Mouse (Mus musculus): ENCODE measurements at regions not wholly inside any gene's neighbourhood (a gene's known extent, or its start where the extent isn't known, plus 50 kb on each side); places are given as distances from the start of the nearest gene placed in this dataset.

GRCm38 (mm10) chr11:71855058-71855457, 105.3 kb downstream of the Wscd1 start:
- no peak for TF ChIP-seq HCFC1 (IDR thresholded peaks at IDR 0.05; ENCODE audit: borderline replicate concordance, insufficient read depth, low read length)
- no peak for TF ChIP-seq MAFK (IDR thresholded peaks at IDR 0.05; ENCODE audit: insufficient read depth, low read depth, low read length)

Data from ES-E14 (cell line).